Mouse (Mus musculus): ENCODE measurements around the gene Bicdl1. TPM values are rescaled to one million over a fixed set of nuclear protein-coding genes. Genes with fewer than 3 reads are reported as not detected.

Bicdl1 gene
- polyA plus RNA-seq (2012; rRNA removed) = 55.9 and 67.5 TPM in 2 replicates

DNA sequence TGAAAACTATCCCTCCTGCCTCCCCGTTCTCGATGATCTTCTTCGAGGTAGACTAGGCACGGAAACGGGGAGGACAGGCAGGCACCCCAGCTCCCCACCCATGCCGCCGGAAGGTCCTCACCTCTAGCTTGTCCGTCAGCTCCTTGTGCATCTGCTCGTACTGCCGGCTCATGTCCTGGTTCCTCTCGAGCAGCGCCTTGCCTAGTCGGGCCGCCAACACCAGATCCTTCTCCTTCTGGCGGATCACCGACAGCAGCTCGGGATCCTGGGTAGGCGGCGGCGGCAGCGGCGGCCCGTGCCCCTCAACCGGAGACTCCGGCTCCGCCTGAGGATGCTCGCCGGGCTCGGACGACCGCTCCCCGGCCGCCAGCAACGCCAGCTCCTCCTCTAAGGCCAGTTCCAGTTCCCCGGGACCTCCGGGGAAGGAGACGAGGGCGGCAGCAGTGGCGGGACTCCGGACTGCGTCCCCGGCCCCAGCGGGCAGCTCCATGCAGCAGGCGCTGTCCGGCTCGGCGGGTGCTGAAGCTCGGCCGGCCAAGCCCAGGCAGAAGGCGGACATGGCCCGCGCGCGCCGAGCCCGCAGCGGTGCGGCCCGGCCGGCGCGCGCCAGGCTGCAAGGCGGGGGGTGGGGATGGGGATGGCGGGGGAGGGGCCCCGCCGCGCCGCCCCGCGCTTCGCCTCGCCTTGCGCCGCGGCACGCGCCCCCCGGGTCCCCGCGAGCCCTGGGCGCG, at the start of gene Bicdl1:
TSS of gene Bicdl1 (minus strand) at position 621 of the 731 bp plus-strand sequence.
- Histone ChIP-seq H3K27ac (ENCODE audit: insufficient read depth, low read depth, low read length) (peak within 1 kb of the TSS; percentile 79), H3K27me3 (replicated peaks; ENCODE audit: control insufficient read depth, insufficient read depth, low read length) (no peaks in the 10 kb centered on the region), H3K4me3 (ENCODE audit: insufficient read depth, low read depth, low read length) (peak within 1 kb of the TSS; percentile 68), H3K4me1 (ENCODE audit: control insufficient read depth, insufficient read depth, low read length) (peaks cover 4% of the 10 kb centered on the region; the same call in 1 of the 2 replicates), H3K36me3 (ENCODE audit: control insufficient read depth, insufficient read depth, low read length) (no peaks in the 10 kb centered on the region)
- WGBS = 2% methylated on average over 62 of the region's 83 CpGs
- TF ChIP-seq POLR2A (IDR thresholded peaks at IDR 0.05; ENCODE audit: low read depth, low read length) (no peak), CTCF (conservative IDR thresholded peaks at IDR 0.05; ENCODE audit: insufficient read depth, insufficient read length, low read depth, low read length) (no peak)
- DNase-seq = peak; percentile 89

DNA sequence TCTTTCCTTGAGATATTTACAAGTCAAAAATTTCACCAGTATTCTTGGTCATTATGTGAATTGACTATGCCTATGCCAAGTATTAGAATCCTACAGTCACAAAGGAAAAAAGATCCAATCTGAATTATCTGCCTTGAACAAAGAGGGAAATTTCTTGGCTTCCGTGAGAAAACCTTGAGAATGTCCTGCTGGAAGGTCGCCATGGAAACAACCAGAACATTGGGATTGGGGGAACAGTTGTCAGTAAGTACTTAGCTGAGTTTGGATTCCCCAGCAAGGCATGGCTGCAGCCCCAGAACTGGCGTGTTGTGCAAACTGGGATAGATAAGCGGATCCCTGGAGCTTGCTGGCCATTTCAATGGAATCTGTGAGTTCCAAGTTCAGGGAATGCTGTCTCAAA, 45.5 kb upstream of the Bicdl1 start:
- no peak for DNase-seq
- 78% methylated on average over 4 of the region's 4 CpGs for WGBS

DNA sequence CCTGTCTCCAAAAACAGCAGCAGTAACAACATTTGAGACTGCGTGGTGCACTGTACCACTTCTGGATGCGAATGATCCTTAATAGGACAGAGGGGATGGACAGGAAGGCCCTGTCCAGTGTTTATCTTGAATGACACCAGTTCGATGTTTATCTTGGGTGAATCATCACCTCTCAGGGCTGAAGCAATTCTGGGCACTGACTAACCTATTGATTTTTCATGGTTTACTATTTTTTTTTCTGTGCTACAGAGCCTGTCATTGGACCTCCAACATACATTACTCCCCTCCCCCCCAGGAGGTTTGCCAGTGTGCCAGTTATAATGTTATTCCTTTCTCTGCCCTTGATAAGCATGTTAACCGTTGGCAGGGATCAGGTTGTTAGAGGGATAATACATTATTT, 43.9 kb upstream of the Bicdl1 start:
- no peaks in the 10 kb centered on the region; the same call in 1 of the 2 replicates for H3K4me1 ChIP-seq (ENCODE audit: control insufficient read depth, insufficient read depth, low read length)
- H3K4me3 ChIP-seq (ENCODE audit: insufficient read depth, low read depth, low read length) = no peak overlapping the region
- H3K27ac ChIP-seq (ENCODE audit: insufficient read depth, low read depth, low read length) = no peak overlapping the region
- no peak for DNase-seq
- TF ChIP-seq POLR2A (IDR thresholded peaks at IDR 0.05; ENCODE audit: low read depth, low read length) (no peak), CTCF (conservative IDR thresholded peaks at IDR 0.05; ENCODE audit: insufficient read depth, insufficient read length, low read depth, low read length) (no peak)
- H3K36me3 ChIP-seq (ENCODE audit: control insufficient read depth, insufficient read depth, low read length) = no peaks in the 10 kb centered on the region
- no peaks in the 10 kb centered on the region; the same call in 1 of the 2 replicates for H3K27me3 ChIP-seq (replicated peaks; ENCODE audit: control insufficient read depth, insufficient read depth, low read length)
- WGBS = 60% methylated on average over 4 of the region's 4 CpGs

More for the DNA sequence above, 45.5 kb upstream of the Bicdl1 start:
- Histone ChIP-seq H3K4me3 (ENCODE audit: insufficient read depth, low read depth, low read length) (no peak overlapping the region), H3K4me1 (ENCODE audit: control insufficient read depth, insufficient read depth, low read length) (no peaks in the 10 kb centered on the region; the same call in 1 of the 2 replicates), H3K36me3 (ENCODE audit: control insufficient read depth, insufficient read depth, low read length) (no peaks in the 10 kb centered on the region), H3K27ac (ENCODE audit: insufficient read depth, low read depth, low read length) (no peak overlapping the region), H3K27me3 (replicated peaks; ENCODE audit: control insufficient read depth, insufficient read depth, low read length) (no peaks in the 10 kb centered on the region; the same call in 1 of the 2 replicates)
- TF ChIP-seq CTCF (conservative IDR thresholded peaks at IDR 0.05; ENCODE audit: insufficient read depth, insufficient read length, low read depth, low read length) (no peak), POLR2A (IDR thresholded peaks at IDR 0.05; ENCODE audit: low read depth, low read length) (no peak)

DNA sequence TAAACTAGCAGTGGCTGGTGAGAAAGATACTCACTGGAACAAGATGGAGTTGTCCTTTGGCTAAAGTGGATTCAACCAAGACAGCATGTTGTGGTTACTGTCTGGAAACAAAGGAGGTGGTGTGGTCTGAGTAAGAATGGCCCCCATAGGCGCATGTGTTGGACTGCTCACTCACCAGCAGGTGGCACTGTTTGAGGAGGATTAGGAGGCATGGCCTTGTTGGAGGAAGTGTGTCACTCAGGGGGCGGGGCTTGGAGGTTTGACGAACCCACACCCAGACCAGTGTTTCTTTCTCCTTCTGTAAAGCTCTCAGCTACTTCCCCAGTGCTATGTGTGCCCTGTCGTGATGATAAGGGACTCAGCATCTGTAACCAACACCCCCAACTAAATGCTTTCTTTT, 38.6 kb upstream of the Bicdl1 start:
- no peak for TF ChIP-seq POLR2A (IDR thresholded peaks at IDR 0.05; ENCODE audit: low read depth, low read length)
- 0 out of 2 replicates have a peak, but pooled peaks have one; percentile 20 for TF ChIP-seq CTCF (conservative IDR thresholded peaks at IDR 0.05; ENCODE audit: insufficient read depth, insufficient read length, low read depth, low read length)
- no peak for DNase-seq
- Histone ChIP-seq H3K27ac (ENCODE audit: insufficient read depth, low read depth, low read length) (peak overlapping the region; percentile 76), H3K27me3 (replicated peaks; ENCODE audit: control insufficient read depth, insufficient read depth, low read length) (no peaks in the 10 kb centered on the region; the same call in 1 of the 2 replicates), H3K36me3 (ENCODE audit: control insufficient read depth, insufficient read depth, low read length) (no peaks in the 10 kb centered on the region), H3K4me3 (ENCODE audit: insufficient read depth, low read depth, low read length) (no peak overlapping the region), H3K4me1 (ENCODE audit: control insufficient read depth, insufficient read depth, low read length) (no peaks in the 10 kb centered on the region; the same call in 1 of the 2 replicates)
- 92% methylated on average over 4 of the region's 4 CpGs for WGBS

DNA sequence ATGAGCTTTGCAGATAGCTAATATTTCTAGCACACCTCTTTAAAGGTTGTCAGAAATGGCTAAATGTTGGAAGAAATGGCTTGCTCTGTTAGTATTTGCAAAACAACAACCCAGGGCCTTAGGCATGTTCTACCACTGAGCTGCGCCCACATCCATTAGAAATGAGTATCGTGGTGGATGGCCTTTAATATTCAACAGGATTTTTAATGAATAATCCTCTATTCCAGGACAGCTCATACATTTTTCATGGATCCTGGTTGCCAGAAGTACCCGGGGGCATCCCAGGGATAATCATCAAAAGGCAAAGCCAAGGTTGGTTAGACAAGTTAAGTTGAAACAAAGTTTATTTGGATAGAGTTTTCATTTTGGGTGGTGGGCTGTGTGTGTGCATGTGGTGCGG, 37.7 kb upstream of the Bicdl1 start:
- H3K4me1 ChIP-seq (ENCODE audit: control insufficient read depth, insufficient read depth, low read length) = no peaks in the 10 kb centered on the region; the same call in 1 of the 2 replicates
- peak; percentile 87 for DNase-seq
- no peaks in the 10 kb centered on the region; the same call in 1 of the 2 replicates for H3K27me3 ChIP-seq (replicated peaks; ENCODE audit: control insufficient read depth, insufficient read depth, low read length)
- TF ChIP-seq CTCF (conservative IDR thresholded peaks at IDR 0.05; ENCODE audit: insufficient read depth, insufficient read length, low read depth, low read length) (no peak), POLR2A (IDR thresholded peaks at IDR 0.05; ENCODE audit: low read depth, low read length) (no peak)
- H3K4me3 ChIP-seq (ENCODE audit: insufficient read depth, low read depth, low read length) = no peak overlapping the region
- no peaks in the 10 kb centered on the region for H3K36me3 ChIP-seq (ENCODE audit: control insufficient read depth, insufficient read depth, low read length)
- 54% methylated on average over 4 of the region's 4 CpGs for WGBS
- peak overlapping the region; percentile 58; the same call in 1 of the 2 replicates for H3K27ac ChIP-seq (ENCODE audit: insufficient read depth, low read depth, low read length)

DNA sequence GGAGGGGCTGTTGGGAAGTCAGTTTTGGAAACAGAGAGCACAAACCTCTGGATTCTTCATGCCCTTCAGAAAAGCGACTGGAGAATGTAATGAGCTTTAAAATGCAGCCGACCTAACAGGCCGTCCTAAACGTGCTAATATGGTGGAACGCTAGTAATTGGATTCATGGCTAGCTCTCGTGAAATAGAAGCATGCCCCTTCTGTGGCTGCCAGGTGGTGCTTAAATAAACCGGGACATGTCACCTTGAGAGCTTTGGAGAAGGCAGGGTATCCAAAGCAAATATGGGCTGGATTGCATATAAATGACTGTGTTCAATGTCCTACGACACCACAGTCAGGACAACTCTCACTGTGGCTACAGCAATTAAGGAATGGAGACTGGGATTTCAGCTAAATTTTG, 35.4 kb upstream of the Bicdl1 start:
- TF ChIP-seq CTCF (conservative IDR thresholded peaks at IDR 0.05; ENCODE audit: insufficient read depth, insufficient read length, low read depth, low read length) (no peak), POLR2A (IDR thresholded peaks at IDR 0.05; ENCODE audit: low read depth, low read length) (no peak)
- peak; percentile 68 for DNase-seq
- WGBS = 55% methylated on average over 8 of the region's 8 CpGs
- no peaks in the 10 kb centered on the region for H3K27me3 ChIP-seq (replicated peaks; ENCODE audit: control insufficient read depth, insufficient read depth, low read length)
- peak overlapping the region; percentile 15 for H3K27ac ChIP-seq (ENCODE audit: insufficient read depth, low read depth, low read length)
- no peaks in the 10 kb centered on the region; the same call in 1 of the 2 replicates for H3K4me1 ChIP-seq (ENCODE audit: control insufficient read depth, insufficient read depth, low read length)
- no peaks in the 10 kb centered on the region for H3K36me3 ChIP-seq (ENCODE audit: control insufficient read depth, insufficient read depth, low read length)
- H3K4me3 ChIP-seq (ENCODE audit: insufficient read depth, low read depth, low read length) = no peak overlapping the region

DNA sequence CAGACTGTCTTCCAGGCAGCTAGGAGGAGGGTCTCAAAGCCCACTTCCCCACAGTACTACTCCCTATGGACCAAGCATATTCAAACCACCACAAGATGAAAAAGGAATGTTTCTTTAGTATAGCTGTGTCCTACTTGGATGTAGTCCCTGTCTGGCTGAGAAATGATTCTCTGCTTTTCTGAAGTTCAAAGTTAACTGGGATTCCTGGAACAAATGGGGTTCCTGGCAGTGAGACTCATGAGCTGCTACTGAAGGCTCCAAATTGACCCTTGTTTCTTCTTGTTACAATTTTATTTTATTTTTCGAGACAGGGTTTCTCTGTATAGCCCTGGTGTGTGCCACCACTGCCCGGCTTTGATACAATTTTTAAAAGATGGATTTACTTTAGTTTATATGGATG, 32.6 kb upstream of the Bicdl1 start:
- WGBS = 71% methylated on average over 2 of the region's 2 CpGs
- TF ChIP-seq POLR2A (IDR thresholded peaks at IDR 0.05; ENCODE audit: low read depth, low read length) = no peak
- no peak for TF ChIP-seq CTCF (conservative IDR thresholded peaks at IDR 0.05; ENCODE audit: insufficient read depth, insufficient read length, low read depth, low read length)
- Histone ChIP-seq H3K4me1 (ENCODE audit: control insufficient read depth, insufficient read depth, low read length) (no peaks in the 10 kb centered on the region; the same call in 1 of the 2 replicates), H3K27ac (ENCODE audit: insufficient read depth, low read depth, low read length) (no peak overlapping the region), H3K36me3 (ENCODE audit: control insufficient read depth, insufficient read depth, low read length) (no peaks in the 10 kb centered on the region), H3K4me3 (ENCODE audit: insufficient read depth, low read depth, low read length) (no peak overlapping the region), H3K27me3 (replicated peaks; ENCODE audit: control insufficient read depth, insufficient read depth, low read length) (no peaks in the 10 kb centered on the region)
- DNase-seq = peak; percentile 79

All from kidney, adult 2 months (tissue).